Mouse (Mus musculus) left cerebral cortex, adult 11 months (tissue): ENCODE measurements around the gene Pla2g4b.
A peak's percentile ranks its signal among the peaks of the same experiment; 100 is the strongest.

ENCODE experiments used
- DNase-seq: peaks from one replicate; pipeline ENCODE4 v3.0.0; 2022; ENCODE audit warnings: low spot score

The Pla2g4b gene

DNA sequence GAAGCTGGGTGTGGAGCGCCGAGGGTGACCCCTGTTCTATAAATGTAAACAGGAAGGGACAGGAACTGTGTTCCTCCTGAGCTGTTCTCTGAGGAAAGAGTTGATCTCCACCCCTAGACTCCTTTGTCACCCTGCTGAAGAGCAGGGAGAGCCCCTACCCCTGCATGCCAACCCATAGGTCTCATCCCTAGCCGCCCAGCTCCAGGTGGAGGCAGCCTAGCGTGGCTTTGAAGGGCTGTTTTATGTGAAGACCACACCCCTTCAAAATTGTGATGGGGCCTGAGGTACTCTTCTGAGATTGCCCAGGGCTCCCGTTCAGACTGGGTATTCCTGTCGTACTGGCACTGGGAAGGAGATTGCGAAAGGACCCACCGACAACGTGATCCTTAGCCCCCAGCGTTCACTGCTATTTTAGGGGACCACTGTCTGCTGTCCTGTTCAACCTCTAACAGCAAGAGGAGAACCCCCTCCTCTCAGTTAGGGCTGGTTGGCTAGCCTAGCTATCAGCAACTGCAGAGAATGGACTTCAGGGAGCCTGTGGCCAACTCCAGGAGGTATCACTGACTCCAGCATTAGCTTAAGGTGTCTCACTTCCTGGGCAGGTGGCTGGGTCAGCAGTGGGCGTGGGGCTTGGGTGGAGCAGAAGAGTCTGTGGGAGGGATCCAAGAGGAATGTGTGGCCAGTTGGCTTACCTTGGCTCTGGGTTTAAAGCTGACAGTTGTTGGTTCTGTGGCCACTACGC lies at the start of gene Pla2g4b:
Pla2g4b (plus strand) TSS at position 692 of the 742 bp plus-strand sequence.
- no peak for DNase-seq

DNA sequence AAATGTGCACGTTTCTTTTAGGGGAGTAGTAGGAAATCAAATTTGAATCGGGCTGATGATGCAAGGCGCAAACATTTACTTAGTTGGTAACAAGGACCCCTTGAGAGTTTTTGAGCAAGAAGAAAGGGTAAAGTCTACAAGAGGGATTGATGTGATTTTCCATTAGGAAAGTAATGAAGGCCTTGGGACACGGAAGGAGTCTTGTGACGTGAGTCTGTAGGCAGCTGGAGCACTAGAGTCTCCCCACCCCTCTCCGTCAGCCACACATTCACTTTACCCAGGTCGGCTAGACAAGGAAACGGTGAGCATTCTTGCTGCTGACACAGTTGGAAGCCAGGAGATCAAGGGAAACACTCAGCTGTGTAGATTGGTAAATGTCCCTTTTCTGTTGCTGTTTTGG lies 47.3 kb upstream of the Pla2g4b start:
- no peak for DNase-seq

DNA sequence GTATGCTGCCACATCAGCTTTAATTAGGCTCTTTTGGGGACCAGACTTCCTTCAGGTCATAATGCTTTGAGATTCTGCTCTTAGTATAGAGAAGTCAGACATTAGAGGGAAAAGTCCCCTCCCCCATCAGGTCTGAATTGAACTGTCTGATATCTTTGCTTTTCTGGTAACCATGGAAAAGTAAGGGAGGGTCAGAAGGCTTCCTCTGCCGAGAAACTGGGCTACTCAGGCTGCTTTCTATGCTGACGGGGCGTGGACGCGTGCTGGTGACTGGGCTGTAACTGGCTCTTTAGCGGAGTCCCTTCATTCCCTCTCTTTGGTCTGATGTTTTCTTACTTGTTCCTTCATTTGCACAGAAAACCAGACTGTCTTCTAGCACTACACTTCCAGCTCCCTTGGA lies 46.8 kb upstream of the Pla2g4b start:
- DNase-seq: no peak

DNA sequence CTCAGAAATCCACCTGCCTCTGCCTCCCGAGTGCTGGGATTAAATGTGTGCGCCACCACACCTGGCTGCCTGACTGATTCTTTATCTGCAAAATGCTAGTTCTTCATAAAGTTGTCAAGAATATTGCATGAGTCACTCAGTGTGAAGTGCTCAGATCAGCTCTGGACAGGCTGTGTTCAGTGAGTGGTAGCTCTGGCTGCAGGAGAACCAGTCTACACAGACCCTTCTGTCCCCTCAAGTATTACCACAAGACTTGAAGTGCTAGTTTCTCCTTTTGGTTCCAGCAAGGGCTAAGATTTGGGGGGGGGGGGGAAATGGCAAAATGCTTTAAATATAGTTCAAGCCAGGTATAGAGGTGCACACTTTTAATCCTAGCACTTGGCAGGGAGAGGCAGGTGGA lies 45.8 kb upstream of the Pla2g4b start:
- no peak for DNase-seq

DNA sequence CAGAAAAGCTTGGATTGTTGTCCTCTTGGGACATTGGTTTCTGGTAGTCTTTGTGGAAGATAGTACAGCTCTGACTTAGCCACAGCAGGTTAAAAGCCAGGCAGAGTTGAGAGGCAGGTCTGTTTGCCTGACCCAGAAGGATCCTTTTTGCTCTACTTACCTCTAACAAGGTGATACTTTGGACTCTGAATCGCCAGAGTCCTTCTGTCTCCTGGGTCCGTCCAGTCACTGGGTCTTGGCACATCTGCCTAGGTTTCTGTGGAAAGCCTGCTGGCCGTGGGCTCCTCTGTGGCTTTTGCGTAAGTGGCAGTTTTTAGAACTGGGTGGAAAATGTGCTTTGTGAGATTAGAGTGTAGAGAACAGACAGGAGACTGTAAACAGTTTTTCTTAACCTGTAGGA lies 44.3 kb upstream of the Pla2g4b start:
- no peak for DNase-seq

DNA sequence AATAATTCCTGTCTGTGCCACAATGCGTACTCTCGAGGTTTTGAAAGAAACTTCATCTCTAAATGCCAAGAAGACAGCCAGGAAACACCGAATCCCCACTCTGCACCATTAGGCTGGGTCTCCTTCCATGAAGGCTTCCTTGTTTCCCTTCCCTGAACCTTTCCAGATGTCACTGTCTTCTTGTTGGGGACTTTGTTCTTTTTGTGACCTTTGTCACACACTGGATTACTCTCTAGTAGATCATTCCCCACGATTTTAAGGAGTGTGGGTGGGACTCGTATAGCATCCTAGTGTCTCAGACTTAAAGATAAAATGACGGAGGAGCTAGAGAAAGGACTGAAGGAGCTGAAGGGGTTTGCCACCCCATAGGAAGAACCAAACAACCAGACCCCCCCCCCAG lies 42.3 kb upstream of the Pla2g4b start:
- DNase-seq: no peak

DNA sequence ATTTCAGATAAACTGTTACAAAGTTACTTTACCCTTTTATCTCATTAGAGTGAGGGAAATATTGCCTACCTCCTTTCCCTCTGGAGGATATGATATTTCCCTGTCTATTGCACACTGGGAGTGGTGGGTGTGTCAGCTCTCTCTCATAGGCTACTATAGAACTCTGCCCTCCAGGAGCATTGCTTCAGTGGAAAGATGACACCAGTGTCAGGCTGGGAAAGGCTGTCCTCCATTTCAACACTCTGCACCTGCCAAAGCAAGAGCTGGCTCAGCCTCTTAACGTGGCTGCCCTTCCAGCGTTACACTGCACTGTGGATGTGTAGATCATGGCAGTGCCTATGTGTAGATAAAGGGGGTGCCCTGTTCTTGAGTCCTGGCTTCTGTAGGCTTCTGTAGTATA lies 40.9 kb upstream of the Pla2g4b start:
- no peak for DNase-seq

DNA sequence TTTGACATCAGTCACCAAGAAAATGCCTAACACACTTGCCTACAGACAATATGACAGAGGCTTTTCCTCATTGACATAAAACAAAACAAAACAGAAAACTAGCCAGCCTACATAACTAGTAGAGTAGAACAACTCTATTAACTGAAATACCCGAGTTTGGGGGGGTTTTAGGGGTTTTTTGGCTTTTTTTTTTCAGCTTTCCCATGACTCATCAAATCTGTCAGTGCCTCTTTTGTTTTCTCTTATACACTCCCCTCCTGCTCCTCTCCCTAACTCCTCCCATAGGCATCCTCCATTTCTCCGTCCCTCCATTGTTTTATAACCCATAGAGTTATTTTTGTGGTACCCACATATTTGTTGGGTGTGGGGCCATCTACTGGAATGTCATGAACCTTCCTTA lies 39.7 kb upstream of the Pla2g4b start:
- no peak for DNase-seq

DNA sequence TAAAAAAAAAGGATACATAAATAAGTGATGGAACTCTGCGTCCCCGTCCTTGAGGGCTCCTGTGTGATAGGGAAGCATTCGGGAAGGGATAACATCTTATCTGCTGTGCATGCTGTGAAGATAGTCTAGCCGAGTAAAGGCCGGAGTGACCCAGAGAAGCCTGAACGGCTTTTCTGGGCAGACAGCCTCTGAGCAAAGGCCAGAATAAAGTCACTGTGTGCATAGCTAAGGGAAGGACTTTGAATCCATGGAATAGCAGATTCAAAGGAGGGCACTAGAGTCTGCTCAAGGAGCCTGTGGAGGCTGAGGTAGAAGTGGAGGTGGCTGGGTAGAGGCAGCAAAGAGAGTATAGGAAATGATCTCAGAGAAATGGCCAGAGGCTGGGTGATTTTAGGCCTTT lies 38.4 kb upstream of the Pla2g4b start:
- DNase-seq: no peak

DNA sequence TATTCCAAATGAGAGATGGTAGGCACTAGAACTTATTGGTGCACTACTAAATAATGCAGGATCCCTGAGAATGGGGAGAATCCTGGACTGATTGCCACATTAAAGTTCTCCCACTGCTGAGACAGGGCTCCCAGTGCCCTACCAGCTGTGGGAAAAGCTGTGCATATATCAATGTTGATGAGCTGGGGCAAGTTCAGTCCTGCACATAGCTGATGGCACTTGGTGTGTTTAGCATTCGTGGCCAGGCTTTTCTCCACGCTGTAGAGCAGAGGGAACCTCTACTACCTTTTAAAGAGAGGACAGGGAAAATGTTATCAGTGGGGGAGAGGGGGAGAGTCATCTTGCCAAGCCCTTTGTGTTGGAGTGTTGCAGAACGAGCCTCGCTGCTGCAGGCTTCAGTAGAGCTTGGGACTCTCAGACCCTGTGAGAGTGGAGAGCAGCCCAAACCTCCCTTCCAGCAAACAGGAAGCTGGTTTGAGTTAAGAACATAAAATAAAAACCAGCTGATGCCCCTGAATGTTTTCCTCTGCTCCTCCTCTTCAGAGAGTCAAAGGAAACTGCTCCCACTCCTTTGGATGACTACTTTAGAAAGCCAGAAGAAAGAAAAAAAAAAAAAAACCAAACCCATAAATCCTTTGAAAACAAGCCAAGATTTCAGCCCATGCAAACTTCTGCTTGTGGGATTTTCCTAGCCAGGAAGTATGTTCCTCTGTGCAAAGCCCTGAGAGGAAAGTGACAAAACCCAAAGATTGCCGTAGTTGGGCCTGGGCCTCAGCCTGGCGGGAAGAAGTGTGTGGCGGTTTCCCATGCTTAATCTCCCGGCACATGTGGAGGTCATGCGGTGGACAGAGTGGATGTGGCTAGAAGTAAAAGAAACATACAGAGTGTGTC lies 37.6 kb upstream of the Pla2g4b start:
- DNase-seq: no peak

DNA sequence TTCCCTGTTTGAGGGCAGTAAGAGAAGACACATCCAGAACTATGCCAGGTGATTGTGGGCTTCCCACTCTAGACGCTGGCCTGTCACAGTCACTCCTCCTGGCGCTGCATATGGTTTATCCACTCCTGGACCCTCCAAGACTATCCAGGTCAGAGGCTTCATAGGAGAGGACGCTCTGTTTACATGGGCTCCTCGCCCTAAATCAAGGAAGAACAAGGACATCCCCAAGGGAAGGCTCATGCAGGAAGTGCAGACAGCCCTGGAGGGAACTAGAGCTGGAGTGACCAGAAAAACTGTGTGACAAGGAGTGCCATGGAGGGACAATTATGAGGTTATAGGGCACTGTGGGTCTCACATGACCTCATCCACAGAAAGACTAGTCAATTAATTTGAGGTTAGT lies 35.9 kb upstream of the Pla2g4b start:
- DNase-seq: no peak

DNA sequence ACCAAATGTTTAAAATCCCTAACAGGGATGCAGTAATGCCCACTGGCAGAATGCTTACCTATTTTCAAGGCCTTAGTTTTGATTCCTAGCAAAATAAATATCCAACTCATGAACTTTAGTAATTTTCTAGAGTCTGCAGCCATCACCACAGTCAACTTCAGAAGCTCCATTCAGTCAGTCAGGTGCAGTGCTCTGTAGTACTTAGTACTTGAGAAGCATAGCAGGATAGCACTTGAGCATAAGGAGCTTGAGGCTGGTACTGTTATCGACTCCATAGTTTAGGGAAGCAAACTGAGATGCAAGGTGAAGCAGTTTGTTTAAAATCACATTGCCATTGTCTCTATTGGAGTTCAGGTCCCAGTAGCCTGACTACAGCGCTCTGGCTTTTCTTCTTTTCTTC lies 33.5 kb upstream of the Pla2g4b start:
- no peak for DNase-seq

DNA sequence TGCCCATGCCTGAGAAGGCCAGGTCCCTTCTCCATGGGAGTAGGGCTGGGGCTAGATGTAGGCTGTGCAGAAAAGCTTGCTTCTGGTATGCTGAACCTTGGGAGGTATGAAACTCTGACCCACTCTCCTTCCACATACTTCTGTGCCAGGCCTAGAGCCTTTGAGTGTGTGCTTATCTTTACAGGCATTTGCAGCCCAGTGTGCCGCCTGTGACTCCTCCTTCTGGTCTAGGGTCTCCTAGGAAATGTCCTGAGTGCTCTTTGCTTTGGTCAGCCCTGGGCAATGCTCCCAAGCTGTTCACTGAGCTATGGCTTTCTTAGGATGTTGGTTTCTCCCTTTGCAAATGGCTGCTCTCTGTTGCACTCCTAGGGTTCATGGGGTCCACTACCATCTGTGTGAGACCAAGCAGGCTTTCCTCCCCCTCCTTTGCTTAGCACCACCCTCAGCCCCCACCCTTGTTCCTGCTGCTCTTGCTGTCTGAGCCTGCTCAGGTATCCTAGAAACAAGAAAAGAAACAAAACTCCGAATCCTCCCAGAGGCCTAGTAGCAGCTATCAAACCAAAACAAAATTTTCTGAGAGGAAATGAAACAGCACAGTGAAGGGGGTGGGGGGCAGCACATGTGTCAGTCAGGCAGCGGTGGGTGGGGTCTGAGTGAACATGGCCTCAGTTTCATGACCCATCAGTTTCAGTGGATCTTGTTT lies 32.2 kb upstream of the Pla2g4b start:
- DNase-seq: no peak

DNA sequence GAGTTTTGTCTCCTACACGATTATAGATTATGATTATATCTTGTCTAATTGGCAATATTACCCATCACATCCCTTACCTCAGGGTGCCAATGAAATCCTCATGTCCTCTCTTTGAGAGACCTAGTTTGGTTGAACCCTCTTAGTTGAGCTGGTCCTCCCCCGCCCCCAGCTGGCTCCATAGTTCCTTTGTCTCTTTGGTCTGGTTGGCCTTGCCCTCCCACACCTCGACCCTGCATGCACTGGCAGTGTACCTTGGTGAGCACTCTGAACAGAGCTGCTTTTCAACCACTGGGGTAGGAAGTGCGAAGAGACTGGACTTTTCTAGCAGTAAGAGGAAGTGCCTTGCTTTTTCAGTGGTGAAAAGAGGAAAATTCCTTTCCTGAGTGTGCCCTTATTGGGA lies 31.3 kb upstream of the Pla2g4b start:
- DNase-seq: no peak

DNA sequence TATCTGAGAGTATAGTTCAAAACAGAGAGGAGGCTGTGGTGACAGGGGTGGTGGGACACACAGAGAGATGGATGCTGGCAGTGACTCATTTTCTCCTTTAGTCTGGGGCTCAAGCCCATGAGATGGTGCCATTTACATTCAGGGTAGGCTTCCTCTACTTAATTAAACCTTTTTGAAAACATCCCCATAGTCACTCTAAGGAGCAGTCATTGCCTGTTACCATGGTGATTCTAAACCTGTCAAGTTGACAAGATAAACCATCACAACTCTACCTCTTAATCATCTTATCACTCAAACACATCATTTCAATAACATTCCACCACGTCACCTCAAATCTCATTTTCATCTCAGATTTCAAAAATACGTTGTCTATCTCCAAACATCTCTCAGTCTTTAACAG lies 29.2 kb upstream of the Pla2g4b start:
- no peak for DNase-seq

DNA sequence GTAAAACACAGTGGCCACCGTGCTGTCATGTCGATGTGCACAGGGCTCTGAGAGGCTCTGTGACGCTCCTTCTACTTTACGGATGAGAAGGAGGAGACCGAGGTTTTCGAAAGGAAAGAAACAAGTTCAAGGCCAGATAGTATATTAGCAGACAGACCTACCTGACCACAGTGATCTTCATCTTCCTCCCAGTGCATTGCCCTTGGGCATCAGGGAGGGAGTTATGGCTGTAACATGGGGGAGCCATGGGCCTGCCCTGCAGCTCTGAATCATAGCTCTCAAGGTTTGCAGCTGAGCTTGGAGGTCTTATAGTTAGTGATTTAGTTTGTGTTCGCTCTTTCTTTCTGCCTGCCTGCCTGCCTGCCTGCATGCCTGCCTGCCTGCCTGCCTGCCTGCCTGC lies 26.5 kb upstream of the Pla2g4b start:
- no peak for DNase-seq

DNA sequence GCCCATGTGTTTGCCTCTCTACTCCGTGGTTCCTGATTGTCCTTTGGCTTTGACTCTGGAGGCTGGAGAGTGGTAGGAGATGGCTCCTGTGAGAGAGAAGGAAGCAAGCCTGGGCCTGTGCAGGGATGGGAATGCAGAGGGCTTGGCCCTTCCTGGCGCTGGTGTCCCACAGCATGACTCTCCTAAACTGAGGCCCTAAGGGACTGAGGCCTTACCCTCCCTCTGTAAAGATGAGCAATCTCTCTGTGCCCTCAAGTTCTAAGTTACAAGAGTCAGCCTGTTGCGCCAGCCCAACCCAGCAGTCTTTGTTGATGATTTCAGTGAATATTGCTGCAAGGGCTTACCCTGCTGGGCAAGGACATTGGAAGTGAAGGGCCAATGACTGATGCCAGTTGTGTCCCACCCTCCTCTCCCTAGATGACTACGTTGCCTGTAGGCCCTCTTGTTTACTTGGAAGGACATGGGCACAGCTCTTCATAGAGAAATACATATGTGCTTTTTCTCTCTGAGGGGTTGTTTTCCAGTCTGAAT lies 25.5 kb upstream of the Pla2g4b start:
- DNase-seq: no peak

DNA sequence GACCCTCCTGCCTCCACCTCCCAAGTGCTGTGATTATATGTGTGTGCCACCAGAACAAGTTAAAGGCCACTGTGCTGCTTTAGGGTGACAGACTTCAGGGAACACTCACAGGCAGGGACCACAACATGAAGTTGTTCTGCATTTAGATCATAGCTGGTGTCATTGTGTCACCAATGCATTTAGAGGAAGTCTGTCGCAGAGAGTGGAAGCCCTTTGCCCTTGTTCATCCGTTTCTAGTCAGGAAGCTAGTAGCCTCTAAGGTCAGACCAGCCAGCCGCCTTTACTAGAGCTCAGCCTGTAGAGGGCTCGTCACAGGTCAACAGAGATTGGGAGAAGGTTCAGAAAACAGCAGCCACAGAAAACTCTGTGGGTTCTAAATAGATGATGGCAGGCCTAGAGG lies 24.5 kb upstream of the Pla2g4b start:
- DNase-seq: no peak

DNA sequence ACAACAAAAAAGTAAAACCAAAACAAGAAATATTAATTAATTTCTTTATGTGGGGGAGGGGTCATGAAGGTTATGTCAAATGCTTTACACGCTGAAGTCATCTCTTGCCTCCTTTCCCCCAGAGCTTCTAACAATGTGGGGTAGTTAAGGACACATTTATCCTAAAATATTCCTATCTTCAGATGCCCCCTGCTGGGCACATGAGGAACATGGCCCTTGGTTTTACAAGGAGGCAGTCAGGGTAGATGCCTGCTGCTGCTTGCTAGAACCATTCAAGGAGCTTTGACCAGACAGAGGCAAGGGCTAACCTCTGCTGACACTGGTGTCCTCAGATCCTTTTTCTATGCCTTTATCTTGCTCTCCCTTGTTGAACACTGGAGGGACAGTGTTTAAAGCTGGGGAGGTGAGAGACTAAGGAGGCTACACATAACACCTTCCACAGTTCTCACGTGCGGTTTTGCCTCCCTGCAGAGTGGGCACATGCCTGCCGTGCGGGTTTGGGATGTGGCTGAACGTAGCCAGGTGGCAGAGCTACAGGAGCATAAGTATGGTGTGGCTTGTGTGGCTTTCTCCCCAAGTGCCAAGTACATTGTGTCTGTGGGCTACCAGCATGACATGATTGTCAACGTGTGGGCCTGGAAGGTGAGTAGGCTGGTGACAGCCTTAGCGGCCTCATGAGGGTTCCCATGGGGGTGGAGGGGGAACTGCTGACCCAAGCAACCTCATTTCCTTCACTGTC lies 21.6 kb upstream of the Pla2g4b start:
- DNase-seq: peak; percentile 46

DNA sequence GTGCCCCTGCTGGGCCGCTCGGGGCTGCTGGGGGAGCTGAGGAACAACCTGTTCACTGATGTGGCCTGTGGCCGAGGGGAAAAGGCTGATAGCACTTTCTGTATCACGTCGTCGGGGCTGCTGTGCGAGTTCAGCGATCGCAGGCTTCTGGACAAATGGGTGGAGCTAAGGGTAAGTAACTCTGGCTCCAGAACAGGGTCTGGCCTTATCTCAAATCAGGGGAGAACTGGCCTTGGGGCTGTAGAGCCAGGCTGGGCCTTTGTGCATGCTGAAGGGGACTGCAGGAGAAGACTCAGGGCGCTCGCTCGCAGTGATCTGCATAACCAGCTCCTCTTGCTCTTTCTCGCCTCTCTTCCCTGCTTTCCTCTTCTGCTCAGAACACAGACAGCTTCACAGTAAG lies 20.3 kb upstream of the Pla2g4b start:
- DNase-seq: no peak

DNA sequence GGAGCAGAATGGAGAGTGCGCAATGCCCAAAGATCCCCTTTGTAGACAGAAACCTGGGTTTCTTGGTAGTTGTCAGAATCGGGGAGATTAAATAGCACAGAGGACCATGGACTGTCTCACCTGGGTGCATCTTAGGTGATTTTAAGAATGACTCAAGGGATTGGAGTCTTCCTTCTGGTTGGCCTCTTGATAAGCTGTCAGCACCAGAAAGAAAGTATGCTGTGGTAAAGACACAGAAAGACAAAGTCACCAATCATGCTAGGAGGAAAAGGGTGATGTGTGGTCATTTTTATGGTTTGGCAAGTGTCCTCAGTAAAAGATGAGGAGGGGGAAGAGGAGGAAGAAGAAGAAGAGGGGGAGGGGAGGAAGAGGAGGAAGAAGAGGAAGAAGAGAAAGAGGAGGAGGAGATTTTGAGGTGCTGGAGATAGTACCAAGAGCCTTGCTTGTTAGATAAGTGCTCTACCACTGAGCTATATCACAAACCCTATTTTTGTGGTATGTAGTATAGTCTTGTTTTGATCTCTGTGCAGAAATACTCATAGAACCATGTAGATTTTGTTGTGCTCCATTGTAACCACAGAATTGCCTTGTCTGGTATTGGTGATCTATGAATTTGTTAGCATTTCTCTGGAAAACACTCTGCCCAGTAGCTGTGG lies 19.3 kb upstream of the Pla2g4b start:
- no peak for DNase-seq
